Mouse (Mus musculus): ENCODE results near the gene Tpx2.

- TF ChIP-seq CTCF (IDR thresholded peaks at IDR 0.05; ENCODE audit: borderline replicate concordance, extremely low read depth, insufficient read depth, insufficient read length): no peak
- no peak for TF ChIP-seq POLR2A (IDR thresholded peaks at IDR 0.05; ENCODE audit: borderline replicate concordance, extremely low read depth, insufficient read depth, insufficient read length, poor library complexity, severe bottlenecking)
These were observed 11.7 kb downstream of the Tpx2 start for GRCm38 (mm10) chr2:152859501-152859900.

Data from brain, embryonic 14.5 days (tissue).